Mouse (Mus musculus) Patski (cell line): Measurements from ENCODE around the gene Grin3b. TPM values are rescaled to one million over a fixed set of nuclear protein-coding genes. Genes with fewer than 3 reads are reported as not detected.

Experiments used
- ATAC-seq: fragments of 100-300 bp; one replicate; pipeline ENCODE4 v1.8.0; 2021
- CTCF ChIA-PET: fragments of 350-600 bp; sonication (Branson Sonifier 250); formaldehyde crosslinking; loops from one replicate; lab custom pipeline; 2022; ENCODE audit warnings: inconsistent platforms; lab: Charles Lee
- POLR2A ChIA-PET: fragments of 350-600 bp; sonication (Branson Sonifier 250); formaldehyde crosslinking; loops from one replicate; lab custom pipeline; 2022; ENCODE audit warnings: antibody characterized with exemption, inconsistent platforms; lab: Charles Lee
- DNase-seq: peaks from one replicate; pipeline ENCODE4 v3.0.0-alpha.2; 2011; ENCODE audit warnings: low read depth, low spot score
- H3K27me3 ChIP-seq: fragments of 371-371 bp; one replicate; pipeline ENCODE4 v1.5.1; 2021
- CTCF ChIP-seq: fragments of 100-300 bp; IDR thresholded peaks from one replicate; pipeline ENCODE4 v1.5.1; 2021
- in situ Hi-C: fragments of 300-500 bp; cut with MboI; formaldehyde crosslinking; loops from 3 replicates; pipeline ENCODE4 v1.11.1; 2018; ENCODE audit warnings: low pct_unique_long_range_greater_than_20kb, mixed read lengths
- polyA plus RNA-seq: library from polyadenylated mRNA; unstranded; gene quantifications from one replicate; pipeline ENCODE4 v1.2.3, GENCODE M21; 2021

The Grin3b gene
- polyA plus RNA-seq = 0.54 TPM

GRCm38 (mm10) chr10:79970415-79971182, at the start of gene Grin3b:
Gene Grin3b, plus strand, starts transcription at chr10:79970715.
- ATAC-seq = no peak
- CTCF ChIA-PET = interaction anchor here (2.0 kb wide), 1 partner anchor 11 kb away, joined by 7 read pairs; the partner anchor contains the start of gene Wdr18
- no peak for TF ChIP-seq CTCF
- DNase-seq = no peak
- POLR2A ChIA-PET = no interaction called here
- H3K27me3 ChIP-seq = no peaks in the 10 kb centered on the region
- in situ Hi-C loops = no loop called here

GRCm38 (mm10) chr10:79920958-79921535, 49.5 kb upstream of the Grin3b start, which contains the start of gene R3hdm4:
Gene R3hdm4, minus strand, starts transcription at chr10:79921208.
- ChIA-PET CTCF (interaction anchor here (0.6 kb wide), 1 partner anchor 11 kb away, joined by 3 read pairs; no protein-coding TSS in a partner anchor), POLR2A (no interaction called here)
- no peak for TF ChIP-seq CTCF
- DNase-seq (no peak), ATAC-seq (no peak)
- in situ Hi-C loops = loop anchor here (5.0 kb wide), 3 partner anchors 36 to 89 kb away; no protein-coding TSS in a partner anchor
- no peaks in the 10 kb centered on the region for H3K27me3 ChIP-seq

- TF ChIP-seq CTCF = no peak
- ChIA-PET POLR2A (no interaction called here), CTCF (interaction anchor here (0.6 kb wide), 1 partner anchor 11 kb away, joined by 3 read pairs; no protein-coding TSS in a partner anchor)
- H3K27me3 ChIP-seq = no peaks in the 10 kb centered on the region
- ATAC-seq (no peak), DNase-seq (no peak)
- in situ Hi-C loops = loop anchor here (5.0 kb wide), 3 partner anchors 36 to 89 kb away; no protein-coding TSS in a partner anchor
These were observed 48.9 kb upstream of the Grin3b start for GRCm38 (mm10) chr10:79921572-79921971.

DNA sequence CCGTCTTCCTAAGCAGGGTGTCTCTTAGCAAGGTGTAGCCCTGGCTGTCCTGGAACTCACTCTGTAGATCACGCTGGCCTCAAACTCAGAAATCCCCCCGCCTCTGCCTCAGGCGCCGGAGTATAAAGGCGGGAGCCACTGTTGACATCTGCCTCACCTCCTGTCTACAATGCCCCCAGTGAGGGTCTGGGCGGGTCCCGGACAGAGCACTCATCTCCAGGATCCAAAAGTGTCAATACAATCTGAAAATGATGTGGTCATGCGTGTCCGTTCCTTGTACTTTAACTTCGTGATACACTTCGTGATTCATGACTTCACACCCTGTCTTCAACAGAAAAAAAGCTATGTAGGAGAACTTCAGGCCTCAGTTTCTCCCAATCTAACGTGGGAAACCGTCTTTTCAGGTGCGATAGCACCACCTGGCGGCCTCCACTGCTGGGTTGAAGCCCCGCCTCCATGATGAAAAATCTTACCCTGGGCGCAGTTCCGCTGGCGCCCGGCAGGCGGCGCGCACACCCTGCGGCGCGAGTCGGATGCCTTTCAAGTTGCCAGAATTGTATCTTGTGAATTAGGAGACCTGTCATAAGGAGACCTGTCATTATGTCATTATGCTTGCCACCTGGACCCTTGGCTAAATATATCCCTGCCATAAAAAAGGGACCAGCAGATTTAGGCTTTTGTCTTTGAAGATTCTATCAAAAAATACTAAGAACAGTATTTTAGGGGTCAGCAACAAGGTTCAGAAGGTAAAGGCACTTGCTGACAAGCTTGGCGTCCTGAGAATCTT, 45.3 kb upstream of the Grin3b start:
- TF ChIP-seq CTCF = no peak
- no peaks in the 10 kb centered on the region for H3K27me3 ChIP-seq
- in situ Hi-C loops = loop anchor here (5.0 kb wide), 3 partner anchors 32 to 93 kb away; no protein-coding TSS in a partner anchor
- ATAC-seq = no peak
- no peak for DNase-seq
- POLR2A ChIA-PET = interaction anchor here (0.6 to 1.4 kb wide), 5 partner anchors 11 to 33 kb away, joined by 3 to 6 read pairs (median 4); no protein-coding TSS in a partner anchor
- CTCF ChIA-PET = interaction anchor here (0.6 to 4.9 kb wide), 17 partner anchors 12 to 157 kb away, joined by 3 to 42 read pairs (median 5); partner anchors contain the start of genes Gm26602, Med16 and Wdr18

DNA sequence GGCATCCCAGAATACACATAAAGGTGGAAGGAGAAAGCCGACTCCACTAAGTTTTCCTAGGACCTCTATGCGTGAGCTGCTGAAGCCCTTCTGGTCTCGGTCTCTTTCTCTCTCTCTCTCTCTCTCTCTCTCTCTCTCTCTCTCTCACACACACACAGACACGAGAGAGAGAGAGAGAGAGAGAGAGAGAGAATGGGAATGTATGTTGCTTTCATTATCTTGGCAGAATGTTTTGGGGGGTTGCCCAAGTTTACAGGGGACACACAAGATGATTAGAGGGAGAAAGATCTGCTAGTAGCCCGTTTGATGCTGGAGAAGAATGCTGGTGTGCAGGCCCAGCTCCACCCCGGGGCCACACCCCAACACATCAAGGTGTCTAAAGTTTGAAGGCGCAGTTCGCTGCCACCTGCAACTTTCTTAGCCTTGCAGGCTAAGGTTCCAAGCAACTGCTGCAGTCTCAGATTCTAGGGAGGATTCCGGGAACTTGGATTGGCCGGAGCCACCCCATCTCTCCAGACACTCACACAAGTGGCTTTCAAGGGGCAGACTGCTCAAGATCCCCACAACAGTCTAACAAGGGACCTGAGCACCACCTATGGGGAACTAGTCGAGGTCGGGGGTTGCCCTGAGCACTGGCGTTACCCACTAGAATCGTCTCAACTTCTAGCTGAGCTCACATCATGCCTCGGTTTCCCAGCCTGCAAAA, 44.6 kb upstream of the Grin3b start:
- ChIA-PET CTCF (interaction anchor here (0.7 to 4.9 kb wide), 15 partner anchors 11 to 157 kb away, joined by 3 to 42 read pairs (median 5); partner anchors contain the start of genes Gm26602, Med16 and Wdr18), POLR2A (interaction anchor here (0.7 to 2.2 kb wide), 5 partner anchors 25 to 34 kb away, joined by 3 to 8 read pairs (median 5); no protein-coding TSS in a partner anchor)
- ATAC-seq (no peak), DNase-seq (no peak)
- H3K27me3 ChIP-seq = no peaks in the 10 kb centered on the region
- TF ChIP-seq CTCF = no peak
- in situ Hi-C loops = no loop called here

DNA sequence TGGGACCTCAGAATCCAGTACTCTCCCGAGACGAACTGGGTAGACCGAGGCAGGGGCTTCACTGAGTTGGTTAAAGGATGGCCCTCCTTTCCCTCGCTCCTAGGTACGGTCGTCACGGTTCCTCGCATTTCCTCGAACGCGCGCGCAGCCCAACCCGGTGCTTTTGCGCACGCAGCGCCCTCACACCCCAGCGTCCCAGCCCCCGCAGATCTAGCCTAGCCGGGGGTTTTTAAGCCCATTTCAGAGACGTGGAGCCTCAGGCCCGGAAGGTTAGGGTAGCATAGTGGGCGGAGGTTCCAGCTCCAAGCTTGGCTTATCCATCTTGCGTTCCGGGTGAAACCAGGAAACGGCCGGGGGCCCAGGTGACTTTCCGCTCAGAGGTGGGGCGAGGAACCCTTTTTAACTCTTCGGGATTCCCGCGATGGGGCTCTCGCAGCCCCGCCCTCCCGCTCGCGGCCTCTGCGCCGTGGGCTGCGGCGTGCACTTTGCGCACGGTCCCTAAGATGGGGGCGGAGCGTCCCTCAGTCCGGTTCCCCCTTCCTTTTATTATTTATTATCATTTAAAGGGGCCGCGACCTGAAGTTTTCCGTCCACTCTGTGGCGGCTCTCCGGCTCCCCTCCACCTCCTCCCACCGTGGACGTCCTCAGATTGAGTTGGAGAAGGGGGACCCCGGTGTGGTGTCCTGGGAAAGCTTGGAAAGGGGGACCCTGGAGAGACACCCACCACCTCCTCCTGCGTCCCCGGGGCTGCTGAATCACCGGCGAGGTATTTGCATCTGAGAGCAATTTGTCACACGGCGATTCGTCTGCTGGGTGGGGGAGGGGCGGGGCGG, 43.8 kb upstream of the Grin3b start, which contains the start of gene Arid3a:
TSS of gene Arid3a (plus strand) at position 553 of the 833 bp plus-strand sequence.
- ATAC-seq (peak; percentile 46), DNase-seq (peak; percentile 59)
- ChIA-PET POLR2A (interaction anchor here (1.4 to 2.2 kb wide), 5 partner anchors 13 to 31 kb away, joined by 5 to 10 read pairs (median 6); no protein-coding TSS in a partner anchor), CTCF (interaction anchor here (1.0 to 4.9 kb wide), 6 partner anchors 23 to 92 kb away, joined by 4 to 42 read pairs (median 9); partner anchors contain the start of gene Wdr18)
- no peak for TF ChIP-seq CTCF
- no peaks in the 10 kb centered on the region for H3K27me3 ChIP-seq
- in situ Hi-C loops = no loop called here

DNA sequence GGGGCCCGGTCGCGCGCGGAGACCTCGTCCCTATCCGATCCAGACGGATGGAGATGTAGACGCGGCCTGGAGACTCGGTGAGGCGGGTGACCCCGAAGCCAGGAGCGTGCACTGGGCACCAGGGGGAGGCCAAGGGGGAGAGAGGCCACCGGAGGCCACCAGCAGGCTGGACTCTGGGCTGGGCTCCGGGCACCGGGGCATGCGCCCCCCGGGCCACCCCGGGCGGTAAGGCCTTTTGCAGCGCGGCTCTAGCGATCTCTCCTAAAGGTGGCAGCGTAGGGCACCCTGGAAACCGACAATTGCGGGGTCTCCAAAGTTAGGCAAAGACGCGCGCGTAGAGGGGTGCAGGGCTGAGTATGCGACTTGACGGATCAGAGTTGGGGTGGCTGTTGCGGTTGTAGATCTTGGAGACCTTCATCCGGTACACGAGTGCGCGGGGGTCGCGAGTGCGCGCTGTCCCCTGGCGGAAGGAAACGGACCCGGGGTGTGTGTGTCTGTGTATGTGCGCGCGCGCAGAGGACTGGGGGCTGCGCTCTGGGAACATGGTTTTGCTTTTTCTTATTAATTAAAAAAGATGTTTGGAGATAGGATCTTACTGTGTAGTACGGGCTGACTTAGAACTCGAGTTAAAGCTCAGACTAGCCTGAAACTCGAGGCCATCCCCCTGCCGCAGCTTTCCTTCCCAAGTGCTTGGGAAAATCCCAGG, 43.0 kb upstream of the Grin3b start:
- no peak for TF ChIP-seq CTCF
- DNase-seq (no peak), ATAC-seq (peak; percentile 5)
- ChIA-PET CTCF (interaction anchor here (1.5 kb wide), 1 partner anchor 30 kb away, joined by 10 read pairs; no protein-coding TSS in a partner anchor), POLR2A (interaction anchor here (0.7 to 2.2 kb wide), 9 partner anchors 9 to 225 kb away, joined by 3 to 10 read pairs (median 5); partner anchors contain the start of gene Kiss1r)
- in situ Hi-C loops = no loop called here
- H3K27me3 ChIP-seq = no peaks in the 10 kb centered on the region
